Mouse (Mus musculus) thymus, postnatal 10 days (tissue): ENCODE data around the gene Vegfa.

ENCODE experiments used
- DNase-seq, 2 experiments: peaks; one replicate each; pipeline ENCODE4 v3.0.0; 2021; ENCODE audit warnings: low spot score in 2 of 2

Gene Vegfa

GRCm38 (mm10) chr17:46051356-46051755 lies 19.2 kb upstream of the Vegfa start:
- DNase-seq: no peak

DNA sequence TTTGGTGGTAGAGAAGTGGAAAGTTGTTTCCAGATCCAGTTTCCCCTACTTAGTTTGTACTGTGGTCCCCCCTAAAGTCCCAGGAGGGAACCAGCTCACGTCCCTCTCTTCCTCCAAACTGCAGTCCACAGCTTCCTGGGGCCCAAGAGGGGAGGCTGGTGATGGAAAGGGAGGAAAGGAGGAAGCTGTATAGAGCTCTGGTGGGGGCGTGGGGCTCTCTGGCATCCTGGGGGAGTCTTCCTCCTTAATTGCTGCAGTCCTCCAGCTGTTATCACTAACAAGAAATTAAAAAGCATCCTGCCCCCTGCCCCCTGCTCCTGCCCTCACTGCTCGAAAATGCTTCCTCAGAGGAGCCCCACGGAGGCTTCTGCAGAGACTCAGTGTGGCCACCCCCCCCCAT lies 17.4 kb upstream of the Vegfa start:
- DNase-seq: no peak

DNA sequence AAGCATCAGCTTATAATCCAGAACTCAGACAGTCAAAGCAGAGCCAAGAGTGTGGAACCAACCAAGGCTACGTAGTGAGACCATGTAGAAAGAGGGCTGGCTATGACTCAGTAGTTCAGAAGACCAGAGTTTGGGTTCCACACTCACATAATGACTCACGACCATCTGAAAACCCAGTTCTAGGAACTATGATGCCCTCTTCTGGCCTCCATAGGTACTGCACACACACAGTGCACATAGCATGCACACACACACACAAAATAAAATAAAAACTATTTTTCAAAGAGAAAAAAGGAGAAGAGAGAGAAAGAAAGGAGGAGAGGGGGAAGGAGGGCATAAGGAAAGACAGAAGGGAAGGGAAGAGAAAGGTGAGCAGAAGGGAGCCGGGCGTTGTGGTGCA lies 16.0 kb upstream of the Vegfa start:
- no peak for DNase-seq

DNA sequence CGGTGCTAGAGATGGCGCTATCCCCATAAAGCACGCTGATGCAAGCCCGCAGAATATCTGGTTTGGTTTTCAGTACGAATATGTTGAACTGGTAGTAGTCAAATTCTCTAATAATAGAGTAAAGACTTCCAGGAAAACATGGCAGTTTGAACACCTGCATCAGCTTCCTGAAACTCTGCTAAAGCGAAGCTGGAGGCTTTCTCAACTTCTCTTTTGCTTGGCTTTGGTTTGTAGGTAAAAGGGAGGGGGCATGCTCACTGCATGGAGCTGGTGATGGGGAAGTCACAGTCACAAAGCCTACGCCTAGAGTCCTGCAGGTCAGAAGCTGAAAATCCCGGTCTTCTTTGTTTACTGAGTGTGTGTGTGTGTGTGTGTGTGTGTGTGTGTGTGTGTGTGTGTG lies 13.6 kb upstream of the Vegfa start:
- DNase-seq: no peak

- no peak for DNase-seq
Measured at GRCm38 (mm10) chr17:46044953-46045352, 12.8 kb upstream of the Vegfa start.

DNA sequence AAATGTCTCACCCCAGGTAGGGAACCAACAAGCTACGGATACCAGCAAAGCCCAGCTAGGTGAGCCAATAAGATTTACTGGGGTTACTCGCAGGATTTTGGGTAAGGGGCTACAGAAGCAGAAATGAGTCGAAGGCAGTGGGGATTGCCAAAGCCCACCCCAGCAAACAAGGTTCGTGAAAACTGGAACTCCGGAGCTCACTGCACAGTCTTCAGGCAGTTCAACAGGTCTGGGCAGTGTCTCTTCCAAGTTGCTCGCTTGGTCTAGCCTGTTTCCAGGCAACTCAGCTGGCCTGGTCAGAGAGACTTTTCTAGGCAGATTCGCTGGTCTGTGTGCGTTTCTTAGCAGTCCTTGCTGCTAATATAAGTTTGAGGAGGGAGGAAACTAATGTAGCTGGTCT lies 10.0 kb upstream of the Vegfa start:
- no peak for DNase-seq

DNA sequence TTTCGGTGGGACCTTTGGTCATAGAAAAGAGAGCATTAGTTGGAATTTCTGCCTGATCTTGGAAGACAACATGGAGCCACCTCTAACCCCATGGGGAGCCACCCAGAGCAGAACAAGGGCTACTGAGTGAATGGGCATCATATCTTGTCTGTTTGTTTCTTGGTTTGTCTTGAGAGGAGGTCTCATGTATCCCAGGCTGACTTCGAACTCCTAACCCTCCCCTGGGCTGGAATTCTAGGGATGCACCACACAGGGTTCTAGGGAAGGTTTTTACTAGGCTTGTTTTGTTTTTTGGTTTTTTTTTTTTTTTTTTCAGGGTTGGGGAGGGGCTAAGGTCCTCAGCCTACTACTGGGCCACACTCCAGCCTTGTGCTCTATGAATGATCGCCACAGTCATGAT lies 9.5 kb upstream of the Vegfa start:
- no peak for DNase-seq

- DNase-seq: peak in 1 of 2 experiments; percentile 60
Measured at GRCm38 (mm10) chr17:46041223-46041622, 9.1 kb upstream of the Vegfa start.

DNA sequence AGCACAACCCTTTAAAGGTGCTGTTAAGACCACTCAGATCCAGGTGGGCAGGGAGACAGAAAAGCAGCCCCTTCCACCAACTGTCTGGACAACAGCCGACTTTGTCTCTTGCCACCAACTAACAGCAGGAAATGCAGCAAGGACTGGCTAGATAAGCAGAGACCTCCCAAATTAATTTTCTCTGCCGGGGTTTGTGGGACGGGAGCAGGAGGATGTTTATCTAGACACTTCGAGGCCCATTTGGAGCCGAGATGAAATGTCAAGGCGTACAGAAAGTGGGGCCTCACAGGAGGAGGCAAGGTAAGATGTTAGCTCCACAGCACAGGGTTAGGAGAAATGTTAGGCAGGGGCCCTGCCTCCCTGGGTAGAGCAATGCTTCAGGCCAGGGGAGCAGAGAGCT lies 8.4 kb upstream of the Vegfa start:
- no peak for DNase-seq

GRCm38 (mm10) chr17:46038906-46039305 lies 6.7 kb upstream of the Vegfa start:
- no peak for DNase-seq

- no peak for DNase-seq
Measured at GRCm38 (mm10) chr17:46036400-46036799, 4.2 kb upstream of the Vegfa start.

DNA sequence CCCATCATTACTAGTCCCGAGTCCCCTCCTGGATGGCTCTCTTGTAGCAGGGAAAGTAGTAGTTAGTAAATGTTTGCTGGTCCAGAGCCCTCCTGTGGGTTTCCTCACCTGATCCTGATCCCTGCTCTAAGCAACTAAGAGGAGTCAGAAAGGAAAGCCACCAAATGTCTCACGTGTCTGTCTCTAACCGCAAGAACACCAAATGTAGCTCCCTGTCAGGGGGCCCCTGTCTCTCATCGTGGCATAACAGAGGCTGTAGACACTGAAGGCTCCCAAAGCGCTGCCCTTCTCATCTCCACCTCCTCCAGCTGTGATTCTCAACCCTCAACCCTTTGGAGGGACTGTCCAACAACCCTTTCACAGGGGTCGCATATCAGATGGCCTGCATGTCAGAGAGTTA lies 1.9 kb upstream of the Vegfa start:
- peak; percentile 38 to 41 for DNase-seq

DNA sequence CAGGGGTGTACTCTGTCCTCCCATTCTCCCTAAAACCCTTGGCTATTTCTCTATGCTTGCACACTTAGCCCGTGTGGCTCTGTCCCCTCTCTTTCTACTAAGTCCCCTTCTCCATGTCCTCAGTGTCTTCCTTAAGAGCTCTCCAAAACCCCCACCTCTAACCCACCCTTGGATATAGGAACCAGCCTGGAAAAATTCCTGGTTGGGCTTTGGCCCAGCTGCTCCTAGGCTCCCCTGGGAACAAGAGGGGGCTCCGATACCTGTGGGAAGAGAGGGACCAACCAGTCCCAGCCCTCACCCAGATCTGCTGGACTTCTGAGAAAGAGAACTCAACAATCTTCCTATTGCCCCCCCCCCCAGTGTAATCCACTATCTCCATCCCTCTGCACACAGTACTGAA lies 1.4 kb upstream of the Vegfa start:
- no peak for DNase-seq

DNA sequence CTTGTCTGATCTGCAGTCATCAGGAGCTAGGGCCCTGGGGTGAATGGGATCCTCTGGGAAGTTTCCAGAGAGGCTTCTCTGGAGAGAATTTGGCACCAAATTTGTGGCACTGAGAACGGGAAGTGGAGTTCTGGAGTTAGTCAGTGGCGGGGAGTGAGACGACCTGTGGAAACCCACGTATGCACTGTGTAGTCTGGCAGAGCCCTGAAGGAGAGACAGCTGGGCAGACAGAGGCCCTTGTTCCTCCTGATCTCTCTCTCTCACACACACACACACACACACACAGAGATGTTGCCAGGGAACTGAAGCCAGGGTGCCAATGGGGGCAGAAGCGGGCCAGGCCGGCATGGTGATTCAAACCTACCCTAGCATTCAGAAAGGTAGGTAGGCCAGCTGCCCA lies 953 bp upstream of the Vegfa start:
- DNase-seq: peak in 1 of 2 experiments; percentile 18

DNA sequence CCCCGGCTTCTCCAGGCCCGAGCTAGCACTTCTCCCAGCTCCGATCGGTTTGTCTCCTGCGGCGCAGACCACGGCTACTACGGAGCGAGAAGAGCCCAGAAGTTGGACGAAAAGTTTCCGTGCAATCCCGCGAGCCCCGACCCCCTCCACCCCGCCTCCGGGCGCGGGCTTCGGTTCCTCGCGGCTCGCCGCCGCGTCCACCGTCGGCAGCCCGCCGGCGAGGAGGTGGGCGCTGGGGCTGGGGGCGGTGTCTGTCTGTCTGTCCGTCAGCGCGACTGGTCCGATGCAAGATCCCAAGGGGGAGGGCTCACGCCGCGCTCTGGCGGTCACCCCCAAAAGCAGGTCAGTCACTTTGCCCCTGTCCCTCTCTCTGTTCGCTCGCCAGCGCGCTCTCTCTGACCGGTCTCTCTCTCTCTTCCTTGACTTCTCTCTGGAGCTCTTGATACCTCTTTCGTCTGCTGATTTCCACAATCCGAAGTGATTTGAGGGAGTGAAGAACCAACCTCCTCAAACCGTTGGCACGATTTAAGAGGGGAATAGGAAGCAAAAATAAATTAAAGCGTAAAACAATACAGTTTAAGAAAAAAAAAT lies 453 bp downstream of the Vegfa start:
- DNase-seq: peak; percentile 27 to 39

- peak; percentile 34 to 38 for DNase-seq
Measured at GRCm38 (mm10) chr17:46030731-46031620, 1.2 kb downstream of the Vegfa start.

- DNase-seq: peak in 1 of 2 experiments; percentile 26
Measured at GRCm38 (mm10) chr17:46030323-46030730, 1.8 kb downstream of the Vegfa start.

DNA sequence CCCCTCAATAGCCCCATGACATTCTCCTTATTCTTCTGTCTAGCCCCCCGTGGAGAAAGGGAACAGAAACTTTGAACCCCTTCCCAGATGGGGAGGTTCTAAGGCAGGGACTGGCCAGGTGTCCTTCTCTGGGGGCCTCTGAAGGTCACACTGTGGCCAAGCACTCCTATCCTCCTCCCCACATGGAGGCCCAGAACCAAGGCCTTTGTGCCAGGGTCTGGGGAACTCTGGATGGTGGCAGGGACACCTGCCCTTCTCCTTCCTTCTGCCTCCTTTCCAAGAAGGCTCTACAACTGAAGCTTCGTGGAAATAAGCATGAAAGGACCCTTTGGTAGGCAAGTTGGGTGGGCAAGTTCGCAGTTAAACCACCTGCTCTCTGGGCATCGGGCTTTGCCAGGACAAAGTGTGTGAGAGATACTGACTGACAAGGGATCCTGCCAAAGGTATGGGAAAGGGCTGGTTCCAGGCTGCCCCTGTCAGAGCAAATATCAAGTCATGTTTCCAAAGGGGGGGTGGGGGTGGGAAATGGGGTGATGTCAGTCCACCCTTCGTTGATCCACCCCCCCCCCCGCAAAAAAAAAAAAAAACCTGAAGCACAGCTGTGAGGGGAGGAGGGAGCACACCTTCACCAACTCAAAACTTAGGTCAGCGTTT lies 2.5 kb downstream of the Vegfa start:
- DNase-seq: no peak

DNA sequence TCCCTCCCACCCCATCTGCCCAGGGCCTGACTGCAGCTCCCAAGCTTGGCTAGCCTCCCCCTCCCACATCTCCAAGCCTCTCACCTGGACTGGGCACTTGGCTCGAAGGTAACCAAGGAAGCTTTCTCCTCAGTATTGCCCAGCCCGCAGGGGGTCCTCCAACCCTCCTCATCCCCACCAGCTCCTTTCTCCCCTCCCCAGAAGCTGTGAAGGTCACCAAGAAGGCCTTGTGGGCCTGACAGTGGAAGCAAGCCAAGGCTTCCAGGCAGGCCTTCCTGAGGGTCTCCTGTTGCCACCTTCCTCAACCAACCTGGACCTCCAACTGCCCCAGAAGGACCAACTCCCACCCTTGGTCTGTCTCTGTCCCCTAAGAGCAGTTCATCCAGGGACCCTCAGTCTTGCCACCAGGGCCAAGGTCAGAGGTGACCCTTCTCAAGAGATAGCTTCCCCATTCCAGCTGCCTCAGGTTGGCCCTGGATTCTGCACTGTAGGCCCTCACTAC lies 3.1 kb downstream of the Vegfa start:
- DNase-seq: no peak

- no peak for DNase-seq
Measured at GRCm38 (mm10) chr17:46028210-46029051, 3.7 kb downstream of the Vegfa start.

GRCm38 (mm10) chr17:46027066-46027917 lies 4.9 kb downstream of the Vegfa start:
- peak in 1 of 2 experiments; percentile 29 for DNase-seq
